Mouse (Mus musculus) spleen, adult 2 months (tissue): Measurements from ENCODE around the gene Cacna2d3. TPM values are rescaled to one million over a fixed set of nuclear protein-coding genes. Genes with fewer than 3 reads are reported as not detected.

Experiments
- DNase-seq, 2 experiments: peaks; one replicate each; pipeline versions ENCODE4 v3.0.0 to v3.0.0-alpha.2; 2012 to 2021; ENCODE audit warnings: low spot score in 2 of 2, low read depth in 1 of 2
- H3K27ac ChIP-seq: fragments of 200-500 bp; 2 replicates; pipeline ENCODE4 v1.5.1; 2012; ENCODE audit warnings: low read length, inconsistent platforms; ENCODE audit not compliant: insufficient read depth
- H3K27me3 ChIP-seq: fragments of 200-500 bp; 2 replicates; pipeline ENCODE4 v1.6.1; 2012; ENCODE audit warnings: mild to moderate bottlenecking, moderate library complexity, low read length, inconsistent platforms; ENCODE audit not compliant: control insufficient read depth, insufficient read depth
- H3K36me3 ChIP-seq: fragments of 200-500 bp; 2 replicates; pipeline ENCODE4 v1.6.1; 2012; ENCODE audit warnings: mild to moderate bottlenecking, low read length, inconsistent platforms; ENCODE audit not compliant: control insufficient read depth, insufficient read depth
- H3K4me1 ChIP-seq: fragments of 200-500 bp; 2 replicates; pipeline ENCODE4 v1.6.1; 2011; ENCODE audit warnings: inconsistent platforms; ENCODE audit not compliant: control insufficient read depth, insufficient read depth, insufficient read length
- H3K4me3 ChIP-seq: fragments of 200-500 bp; 2 replicates; pipeline ENCODE4 v1.5.1; 2011; ENCODE audit warnings: mild to moderate bottlenecking, inconsistent platforms; ENCODE audit not compliant: insufficient read depth, insufficient read length; ENCODE audit errors: extremely low read depth
- CTCF ChIP-seq: fragments of 200-500 bp; IDR thresholded peaks from 2 replicates; pipeline ENCODE4 v1.5.1; 2011; ENCODE audit warnings: mild to moderate bottlenecking, inconsistent platforms; ENCODE audit not compliant: insufficient read depth, insufficient read length, insufficient replicate concordance; ENCODE audit errors: extremely low read depth
- POLR2A ChIP-seq: fragments of 200-500 bp; IDR thresholded peaks from 2 replicates; pipeline ENCODE4 v1.6.1; 2011; ENCODE audit warnings: low read depth, low read length, inconsistent platforms
- WGBS: fragments of 180-500 bp; shearing (Covaris S2); methylation state at CpG from one replicate; pipeline ENCODE4 v1.1.7; 2018; 5-methylcytosine and 5-hydroxymethylcytosine counted together
- polyA plus RNA-seq: library from polyadenylated mRNA; depleted of rRNA; stranded (reverse); fragments of >200 nt; gene quantifications from 2 replicates; pipeline ENCODE4 v1.2.3, GENCODE M21; 2012

The Cacna2d3 gene
- polyA plus RNA-seq, 1 experiment: 0.19 TPM

GRCm38 (mm10) chr14:28958131-28959015, 763.3 kb downstream of the Cacna2d3 start:
- no peaks in the 10 kb centered on the region for H3K4me1 ChIP-seq
- H3K36me3 ChIP-seq: no peaks in the 10 kb centered on the region
- H3K27ac ChIP-seq: no peak overlapping the region
- WGBS: 62% methylated on average over 6 of the region's 6 CpGs
- H3K27me3 ChIP-seq: no peaks in the 10 kb centered on the region
- DNase-seq: no peak
- TF ChIP-seq POLR2A (no peak), CTCF (no peak)
- no peak overlapping the region for H3K4me3 ChIP-seq

GRCm38 (mm10) chr14:28955181-28955580, 766.5 kb downstream of the Cacna2d3 start:
- H3K27ac ChIP-seq: no peak overlapping the region
- no peaks in the 10 kb centered on the region for H3K36me3 ChIP-seq
- WGBS: 14% methylated on average over 3 of the region's 3 CpGs
- no peak overlapping the region for H3K4me3 ChIP-seq
- H3K4me1 ChIP-seq: no peaks in the 10 kb centered on the region
- no peaks in the 10 kb centered on the region for H3K27me3 ChIP-seq
- DNase-seq: no peak
- TF ChIP-seq CTCF (no peak), POLR2A (no peak)

- Histone ChIP-seq H3K27me3 (no peaks in the 10 kb centered on the region), H3K4me3 (no peak overlapping the region), H3K27ac (no peak overlapping the region), H3K36me3 (no peaks in the 10 kb centered on the region), H3K4me1 (no peaks in the 10 kb centered on the region)
- TF ChIP-seq POLR2A (no peak), CTCF (no peak)
- DNase-seq: no peak
- WGBS: 64% methylated on average over 3 of the region's 3 CpGs
Measured at GRCm38 (mm10) chr14:28954588-28954987, 767.1 kb downstream of the Cacna2d3 start.

GRCm38 (mm10) chr14:28954086-28954485, 767.6 kb downstream of the Cacna2d3 start:
- TF ChIP-seq POLR2A (no peak), CTCF (no peak)
- H3K27me3 ChIP-seq: no peaks in the 10 kb centered on the region
- no peak overlapping the region for H3K27ac ChIP-seq
- no peak for DNase-seq
- no peaks in the 10 kb centered on the region for H3K36me3 ChIP-seq
- no peaks in the 10 kb centered on the region for H3K4me1 ChIP-seq
- H3K4me3 ChIP-seq: no peak overlapping the region
- 63% methylated on average over 6 of the region's 6 CpGs for WGBS

GRCm38 (mm10) chr14:28953409-28953808, 768.3 kb downstream of the Cacna2d3 start:
- Histone ChIP-seq H3K4me1 (no peaks in the 10 kb centered on the region), H3K27me3 (no peaks in the 10 kb centered on the region)
- 42% methylated on average over 5 of the region's 5 CpGs for WGBS

GRCm38 (mm10) chr14:28950499-28950898, 771.2 kb downstream of the Cacna2d3 start:
- Histone ChIP-seq H3K27ac (no peak overlapping the region), H3K27me3 (no peaks in the 10 kb centered on the region), H3K4me3 (no peak overlapping the region), H3K36me3 (no peaks in the 10 kb centered on the region), H3K4me1 (no peaks in the 10 kb centered on the region)
- no peak for TF ChIP-seq POLR2A
- no peak for TF ChIP-seq CTCF
- 84% methylated on average over 2 of the region's 2 CpGs for WGBS
- DNase-seq: no peak

More at GRCm38 (mm10) chr14:28953409-28953808, 768.3 kb downstream of the Cacna2d3 start:
- TF ChIP-seq POLR2A (no peak), CTCF (no peak)
- H3K36me3 ChIP-seq: no peaks in the 10 kb centered on the region
- no peak overlapping the region for H3K4me3 ChIP-seq
- H3K27ac ChIP-seq: no peak overlapping the region
- no peak for DNase-seq

GRCm38 (mm10) chr14:28949785-28950184, 771.9 kb downstream of the Cacna2d3 start:
- no peaks in the 10 kb centered on the region for H3K27me3 ChIP-seq
- TF ChIP-seq POLR2A (no peak), CTCF (no peak)
- H3K4me1 ChIP-seq: no peaks in the 10 kb centered on the region
- H3K27ac ChIP-seq: no peak overlapping the region
- no peak overlapping the region for H3K4me3 ChIP-seq
- H3K36me3 ChIP-seq: no peaks in the 10 kb centered on the region
- WGBS: 76% methylated on average over 1 of the region's 1 CpGs
- DNase-seq: no peak
